ENCODE assay signal across 8 mouse cellular contexts in genomic region chr15:96640291-96640985, GRCm38 (mm10). TPM values are rescaled to one million over a fixed set of nuclear protein-coding genes. Genes with fewer than 3 reads are reported as not detected.
A peak's percentile ranks its signal among the peaks of the same experiment; 100 is the strongest.
DNase-seq lines count a peak whose midpoint lies in the region; ATAC-seq and TF ChIP-seq lines count a peak whose summit lies in the region.

No protein-coding gene starts in this region.

- H3K4me2 ChIP-seq in hindbrain, embryonic 14.5 days (replicated peaks), result peak overlapping the region; percentile 75

- peak overlapping the region; percentile 100 for H3K9ac ChIP-seq in hindbrain, embryonic 14.5 days

- peak overlapping the region; percentile 89 for H3K4me3 ChIP-seq in E14TG2a.4 (replicated peaks; ENCODE audit: low read length)
- peak overlapping the region; percentile 90 for H3K4me3 ChIP-seq in hindbrain, embryonic 14.5 days (replicated peaks; ENCODE audit: low read length)

- peaks cover 18% of the 10 kb centered on the region for H3K36me3 ChIP-seq in E14TG2a.4 (ENCODE audit: insufficient read depth, low read length)
- peaks cover 11% of the 10 kb centered on the region for H3K36me3 ChIP-seq in hindbrain, embryonic 14.5 days (replicated peaks; ENCODE audit: control insufficient read depth, insufficient read depth)

- no peaks in the 10 kb centered on the region for H3K9me3 ChIP-seq in E14TG2a.4 (ENCODE audit: low read length)
- H3K9me3 ChIP-seq in hindbrain, embryonic 14.5 days (ENCODE audit: control insufficient read depth, low read length), result no peaks in the 10 kb centered on the region; the same call in 1 of the 2 replicates

- 4% methylated on average over 16 of the region's 16 CpGs for WGBS in hindbrain, embryonic 14.5 days

- H3K27ac ChIP-seq in hindbrain, embryonic 14.5 days, result peak overlapping the region; percentile 100

- no peak for ATAC-seq in hindbrain, embryonic 14.5 days (ENCODE audit: low FRiP score)

- no peaks in the 10 kb centered on the region for H3K27me3 ChIP-seq in E14TG2a.4 (ENCODE audit: insufficient read depth, low read length)
- H3K27me3 ChIP-seq in hindbrain, embryonic 14.5 days (ENCODE audit: control insufficient read depth, insufficient read depth, low read length), result no peaks in the 10 kb centered on the region

- no peak for TF ChIP-seq CTCF in E14TG2a.4 (conservative IDR thresholded peaks at IDR 0.05; ENCODE audit: low read length)

- DNase-seq in adrenal gland, postnatal 10 days, result peak; percentile 43
- no peak for DNase-seq in adrenal gland, adult 2 months
- DNase-seq in embryo, embryonic 9.5 days (ENCODE audit: extremely low spot score), result peak; percentile 58
- DNase-seq in hindbrain, embryonic 14.5 days (ENCODE audit: low spot score), result peak; percentile 67
- peak; percentile 37 for DNase-seq in lung, postnatal 36 days
- peak; percentile 32 for DNase-seq in right cerebral cortex, postnatal 4 days
- DNase-seq in frontal cortex, postnatal 10 days (ENCODE audit: low spot score in 2 of 2), result no peak

- H3K4me1 ChIP-seq in E14TG2a.4 (replicated peaks; ENCODE audit: low read depth, low read length), result peaks cover 80% of the 10 kb centered on the region
- H3K4me1 ChIP-seq in hindbrain, embryonic 14.5 days (replicated peaks; ENCODE audit: control insufficient read depth, insufficient read depth, low read length), result peaks cover 38% of the 10 kb centered on the region

RNA-seq across cellular contexts. Expression of gene Slc38a1, which starts 2.3 kb away (rescaled TPM):
- total RNA-seq in adrenal gland, postnatal 10 days (2021), result 10 to 100 TPM; 31.9 to 40.4 TPM
- total RNA-seq in adrenal gland, adult 2 months (2021), result 10 to 100 TPM; 25.3 to 29.1 TPM
- 4.4 and 6.5 TPM in 2 replicates for polyA plus RNA-seq in adrenal gland, adult 2 months (2012; rRNA removed)
- 133 and 144 TPM in 2 replicates for polyA plus RNA-seq in hindbrain, embryonic 14.5 days (2014; fragmentation: Nextera tagmentation; extraction: Ambion mirVana)

RNA-seq across cellular contexts. Expression of gene Slc38a2, which starts 59.1 kb away (rescaled TPM):
- total RNA-seq in adrenal gland, postnatal 10 days (2021), result 100 to 1,000 TPM in 1 of 2 experiments, 10 to 100 TPM in 1; 99.1 to 143 TPM
- total RNA-seq in adrenal gland, adult 2 months (2021), result 100 to 1,000 TPM; 113 to 208 TPM
- polyA plus RNA-seq in adrenal gland, adult 2 months (2012; rRNA removed), result 20.4 and 30.4 TPM in 2 replicates
- polyA plus RNA-seq in hindbrain, embryonic 14.5 days (2014; fragmentation: Nextera tagmentation; extraction: Ambion mirVana), result 125 and 141 TPM in 2 replicates

Comparison
In these comparisons a context has a peak if more than half of its experiments do, and no peak if none do; other contexts are left out.
1. DNase-seq: peak in adrenal gland, postnatal 10 days (single experiment), embryo, embryonic 9.5 days (single experiment), hindbrain, embryonic 14.5 days (single experiment), lung, postnatal 36 days (single experiment) and right cerebral cortex, postnatal 4 days (single experiment); none in adrenal gland, adult 2 months (single experiment) and frontal cortex, postnatal 10 days (0 of 2).